Mouse (Mus musculus) E14TG2a.4 (cell line): Measurements from ENCODE around the gene Cth.

Experiments used
- H3K27me3 ChIP-seq: 2 replicates; pipeline ENCODE4 v1.6.1; 2014; ENCODE audit warnings: low read length, control low read depth; ENCODE audit not compliant: insufficient read depth
- H3K36me3 ChIP-seq: 2 replicates; pipeline ENCODE4 v1.6.1; 2014; ENCODE audit warnings: low read length, control low read depth; ENCODE audit not compliant: insufficient read depth
- H3K4me1 ChIP-seq: replicated peaks from 2 replicates; pipeline ENCODE4 v1.6.1; 2014; ENCODE audit warnings: low read depth, low read length, control low read depth
- H3K4me3 ChIP-seq: replicated peaks from 2 replicates; pipeline ENCODE4 v1.5.1; 2014; ENCODE audit warnings: mild to moderate bottlenecking, low read length
- H3K9me3 ChIP-seq: 2 replicates; pipeline ENCODE4 v1.6.1; 2014; ENCODE audit warnings: low read length, control low read depth
- CTCF ChIP-seq: conservative IDR thresholded peaks from 2 replicates; pipeline ENCODE4 v1.5.1; 2014; ENCODE audit warnings: low read length
- NANOG ChIP-seq: IDR thresholded peaks from 2 replicates; pipeline ENCODE4 v1.6.1; 2014; ENCODE audit warnings: borderline replicate concordance, low read length, mixed read lengths
- POU5F1 ChIP-seq: IDR thresholded peaks from 2 replicates; pipeline ENCODE4 v1.6.1; 2014; ENCODE audit warnings: low read length, borderline replicate concordance

Gene Cth

GRCm38 (mm10) chr3:157925706-157926510 lies 1.0 kb upstream of the Cth start:
- no peak overlapping the region for H3K4me3 ChIP-seq

GRCm38 (mm10) chr3:157923268-157923835 lies 1.5 kb downstream of the Cth start:
- Histone ChIP-seq H3K27me3 (no peaks in the 10 kb centered on the region), H3K9me3 (no peaks in the 10 kb centered on the region), H3K4me1 (peaks cover 75% of the 10 kb centered on the region), H3K4me3 (peak overlapping the region; percentile 85), H3K36me3 (peaks cover 30% of the 10 kb centered on the region)
- TF ChIP-seq POU5F1 (no peak), NANOG (no peak), CTCF (no peak)

More at GRCm38 (mm10) chr3:157925706-157926510, 1.0 kb upstream of the Cth start:
- peaks cover 76% of the 10 kb centered on the region for H3K4me1 ChIP-seq
- H3K27me3 ChIP-seq, result no peaks in the 10 kb centered on the region
- TF ChIP-seq NANOG, result no peak
- no peak for TF ChIP-seq POU5F1
- no peak for TF ChIP-seq CTCF
- H3K9me3 ChIP-seq, result no peaks in the 10 kb centered on the region
- peaks cover 4% of the 10 kb centered on the region for H3K36me3 ChIP-seq

GRCm38 (mm10) chr3:157921376-157921775 lies 3.5 kb downstream of the Cth start:
- TF ChIP-seq POU5F1 (no peak), CTCF (no peak), NANOG (no peak)
- Histone ChIP-seq H3K4me3 (peak overlapping the region; percentile 35), H3K27me3 (no peaks in the 10 kb centered on the region), H3K4me1 (peaks cover 57% of the 10 kb centered on the region), H3K36me3 (peaks cover 46% of the 10 kb centered on the region), H3K9me3 (no peaks in the 10 kb centered on the region)

- Histone ChIP-seq H3K4me3 (no peak overlapping the region), H3K36me3 (peaks cover 77% of the 10 kb centered on the region), H3K27me3 (no peaks in the 10 kb centered on the region), H3K4me1 (peaks cover 18% of the 10 kb centered on the region), H3K9me3 (no peaks in the 10 kb centered on the region)
- TF ChIP-seq CTCF, result no peak
- no peak for TF ChIP-seq POU5F1
- TF ChIP-seq NANOG, result no peak
Measured at GRCm38 (mm10) chr3:157916336-157916735, 8.5 kb downstream of the Cth start.

GRCm38 (mm10) chr3:157912155-157912554 lies 12.7 kb downstream of the Cth start:
- Histone ChIP-seq H3K36me3 (peaks cover 74% of the 10 kb centered on the region), H3K4me1 (no peaks in the 10 kb centered on the region), H3K4me3 (no peak overlapping the region), H3K9me3 (no peaks in the 10 kb centered on the region), H3K27me3 (no peaks in the 10 kb centered on the region)
- TF ChIP-seq POU5F1 (no peak), NANOG (no peak), CTCF (no peak)

GRCm38 (mm10) chr3:157910262-157910661 lies 14.6 kb downstream of the Cth start:
- no peak for TF ChIP-seq CTCF
- no peak for TF ChIP-seq NANOG
- no peak for TF ChIP-seq POU5F1
- no peaks in the 10 kb centered on the region for H3K27me3 ChIP-seq
- H3K9me3 ChIP-seq, result no peaks in the 10 kb centered on the region
- no peaks in the 10 kb centered on the region for H3K4me1 ChIP-seq
- H3K4me3 ChIP-seq, result no peak overlapping the region
- peaks cover 78% of the 10 kb centered on the region for H3K36me3 ChIP-seq

- no peaks in the 10 kb centered on the region for H3K9me3 ChIP-seq
- TF ChIP-seq POU5F1 (no peak), CTCF (no peak), NANOG (no peak)
- H3K4me1 ChIP-seq, result peaks cover 3% of the 10 kb centered on the region
- H3K27me3 ChIP-seq, result no peaks in the 10 kb centered on the region
- peaks cover 90% of the 10 kb centered on the region for H3K36me3 ChIP-seq
- H3K4me3 ChIP-seq, result no peak overlapping the region
Measured at GRCm38 (mm10) chr3:157908166-157908565, 16.7 kb downstream of the Cth start.

GRCm38 (mm10) chr3:157901721-157902120 lies 23.2 kb downstream of the Cth start:
- H3K4me1 ChIP-seq, result peaks cover 6% of the 10 kb centered on the region
- H3K27me3 ChIP-seq, result no peaks in the 10 kb centered on the region
- peaks cover 90% of the 10 kb centered on the region for H3K36me3 ChIP-seq
- no peak for TF ChIP-seq POU5F1
- no peak for TF ChIP-seq CTCF
- no peak for TF ChIP-seq NANOG
- H3K4me3 ChIP-seq, result no peak overlapping the region
- H3K9me3 ChIP-seq, result no peaks in the 10 kb centered on the region
